Mouse (Mus musculus): Measurements from ENCODE around the gene Gm27179.
"Not testable (repeated sequence)": the region's sequence is repeated elsewhere in the genome, so short reads cannot be mapped to it uniquely, and the experiment has no call there.

- TF ChIP-seq MYOD1 (IDR thresholded peaks at IDR 0.05; ENCODE audit: control insufficient read depth in 1 of 3, insufficient read length in 2 of 3, low read depth in 2 of 3); MAX (IDR thresholded peaks at IDR 0.05; ENCODE audit: low read depth); USF1 (IDR thresholded peaks at IDR 0.05; ENCODE audit: low read depth); POLR2A (IDR thresholded peaks at IDR 0.05; ENCODE audit: insufficient read length, low read depth); REST (IDR thresholded peaks at IDR 0.05; ENCODE audit: insufficient read depth, insufficient read length): not testable (repeated sequence)
Observed at GRCm38 (mm10) chr14:69526202-69526601, 13.9 kb upstream of the Gm27179 start.

All from myocyte (in vitro differentiated cells).